ENCODE assay signal across 12 mouse cellular contexts in genomic region chr14:54994869-54995186, GRCm38 (mm10). TPM values are rescaled to one million over a fixed set of nuclear protein-coding genes. Genes with fewer than 3 reads are reported as not detected.
DNase-seq lines count a peak whose midpoint lies in the region; ATAC-seq and TF ChIP-seq lines count a peak whose summit lies in the region.
"Had no signal": no experiment of that assay in that cellular context is flagged by ENCODE, and none has a peak within 500 bp of the region (broad histone marks: within the 10 kb centered on the region; RNA-seq: fewer than 3 reads in every experiment).

No protein-coding gene starts in this region.

- no peak overlapping the region for H3K4me3 ChIP-seq in lung, embryonic 15.5 days
- H3K4me3 ChIP-seq in forebrain, embryonic 14.5 days (ENCODE audit: low read depth, low read length): no peak overlapping the region
- H3K4me3 ChIP-seq in hindbrain, embryonic 14.5 days (replicated peaks; ENCODE audit: low read length): no peak overlapping the region
- H3K4me3 ChIP-seq in myocyte: no peak overlapping the region
- H3K4me3 ChIP-seq: kidney, embryonic 15.5 days had no signal

- no peaks in the 10 kb centered on the region for H3K9me3 ChIP-seq in lung, embryonic 15.5 days
- H3K9me3 ChIP-seq in forebrain, embryonic 14.5 days (replicated peaks; ENCODE audit: control insufficient read depth, low read length): no peaks in the 10 kb centered on the region
- H3K9me3 ChIP-seq in hindbrain, embryonic 14.5 days (ENCODE audit: control insufficient read depth, low read length): no peaks in the 10 kb centered on the region
- H3K9me3 ChIP-seq: kidney, embryonic 15.5 days had no signal

- peaks cover 29% of the 10 kb centered on the region for H3K4me1 ChIP-seq in lung, embryonic 15.5 days
- peaks cover 29% of the 10 kb centered on the region for H3K4me1 ChIP-seq in forebrain, embryonic 14.5 days (ENCODE audit: control insufficient read depth, insufficient read depth, low read length)
- H3K4me1 ChIP-seq in hindbrain, embryonic 14.5 days (replicated peaks; ENCODE audit: control insufficient read depth, insufficient read depth, low read length): peaks cover 26% of the 10 kb centered on the region

- no peak overlapping the region for H3ac ChIP-seq in myocyte (ENCODE audit: control insufficient read depth, insufficient read length)

- ATAC-seq in lung, embryonic 15.5 days (ENCODE audit: borderline replicate concordance, extremely low read depth, low FRiP score, low TSS enrichment): no peak
- ATAC-seq in forebrain, embryonic 14.5 days: peak; percentile 6; the same call in 1 of the 2 replicates
- ATAC-seq in hindbrain, embryonic 14.5 days (ENCODE audit: low FRiP score): no peak

- H3K9ac ChIP-seq in lung, embryonic 15.5 days: no peak overlapping the region
- H3K9ac ChIP-seq in forebrain, embryonic 14.5 days (ENCODE audit: low read length): peak overlapping the region; percentile 3
- peak overlapping the region; percentile 42; the same call in 1 of the 2 replicates for H3K9ac ChIP-seq in hindbrain, embryonic 14.5 days
- H3K9ac ChIP-seq: kidney, embryonic 15.5 days had no signal

- no peaks in the 10 kb centered on the region for H3K27me3 ChIP-seq in lung, embryonic 15.5 days
- H3K27me3 ChIP-seq in forebrain, embryonic 14.5 days (replicated peaks; ENCODE audit: control insufficient read depth, insufficient read depth, low read length): no peaks in the 10 kb centered on the region
- no peaks in the 10 kb centered on the region for H3K27me3 ChIP-seq in hindbrain, embryonic 14.5 days (ENCODE audit: control insufficient read depth, insufficient read depth, low read length)
- H3K27me3 ChIP-seq in myocyte (ENCODE audit: control insufficient read depth, insufficient read depth, insufficient read length): peaks cover 13% of the 10 kb centered on the region
- H3K27me3 ChIP-seq: kidney, embryonic 15.5 days had no signal

- DNase-seq in lung, postnatal 14 days: no peak
- DNase-seq in forebrain, embryonic 14.5 days (ENCODE audit: low spot score): no peak
- DNase-seq in hindbrain, embryonic 14.5 days (ENCODE audit: low spot score): no peak
- no peak for DNase-seq in B cell, adult 2 months
- no peak for DNase-seq in cerebellum, adult 11 months
- DNase-seq in adipocyte (ENCODE audit: low spot score): no peak
- DNase-seq: cerebellum, postnatal 36 days had no signal

- H3K36me3 ChIP-seq in lung, embryonic 15.5 days: no peaks in the 10 kb centered on the region
- H3K36me3 ChIP-seq in forebrain, embryonic 14.5 days (ENCODE audit: control insufficient read depth, insufficient read depth, low read length): no peaks in the 10 kb centered on the region
- no peaks in the 10 kb centered on the region for H3K36me3 ChIP-seq in hindbrain, embryonic 14.5 days (replicated peaks; ENCODE audit: control insufficient read depth, insufficient read depth)
- H3K36me3 ChIP-seq in myocyte (ENCODE audit: control insufficient read depth, insufficient read depth): no peaks in the 10 kb centered on the region
- H3K36me3 ChIP-seq: kidney, embryonic 15.5 days had no signal

- H3K4me2 ChIP-seq in lung, embryonic 15.5 days: no peak overlapping the region
- H3K4me2 ChIP-seq in forebrain, embryonic 14.5 days (ENCODE audit: low read length): no peak overlapping the region
- H3K4me2 ChIP-seq in hindbrain, embryonic 14.5 days (replicated peaks): no peak overlapping the region
- peak overlapping the region; percentile 22 for H3K4me2 ChIP-seq in myocyte (ENCODE audit: low read depth)
- H3K4me2 ChIP-seq: kidney, embryonic 15.5 days had no signal

- H3K79me2 ChIP-seq in myocyte (ENCODE audit: control insufficient read depth, insufficient read depth): no peaks in the 10 kb centered on the region

- H3K27ac ChIP-seq in lung, embryonic 15.5 days: peak overlapping the region; percentile 24; the same call in 1 of the 2 replicates
- H3K27ac ChIP-seq in forebrain, embryonic 14.5 days (ENCODE audit: low read depth, low read length): peak overlapping the region; percentile 82
- H3K27ac ChIP-seq in hindbrain, embryonic 14.5 days: peak overlapping the region; percentile 91
- H3K27ac ChIP-seq: kidney, embryonic 15.5 days had no signal

- TF ChIP-seq POLR2A in myocyte (IDR thresholded peaks at IDR 0.05; ENCODE audit: insufficient read length, low read depth): no peak

TF ChIP-seq in myocyte, 11 proteins besides CTCF, POLR2A, EP300 and RAD21:
- TF ChIP-seq MYOD1 (IDR thresholded peaks at IDR 0.05; ENCODE audit: control insufficient read depth in 1 of 3, insufficient read length in 2 of 3, low read depth in 2 of 3) (peak in 2 of 3 experiments; percentile 51 to 80), MAX (IDR thresholded peaks at IDR 0.05; ENCODE audit: low read depth) (no peak), MYOG (IDR thresholded peaks at IDR 0.05; ENCODE audit: control insufficient read depth in 1 of 3, insufficient read depth in 1 of 3, insufficient read length in 2 of 3, low read depth in 2 of 3) (peak in 1 of 3 experiments; percentile 75), REST (IDR thresholded peaks at IDR 0.05; ENCODE audit: insufficient read depth, insufficient read length) (no peak), TCF3 (IDR thresholded peaks at IDR 0.05; ENCODE audit: insufficient read length, low read depth) (no peak)

RNA-seq across cellular contexts. Expression of gene Myh7, which starts 0.4 kb away (rescaled TPM):
- 29.1 and 71.2 TPM in 2 replicates for polyA plus RNA-seq in lung, embryonic 15.5 days (2015; fragmentation: Nextera tagmentation; extraction: Ambion mirVana)
- polyA plus RNA-seq in forebrain, embryonic 14.5 days (2014; fragmentation: Nextera tagmentation; extraction: Ambion mirVana): 5.4 and 6.5 TPM in 2 replicates
- polyA plus RNA-seq in hindbrain, embryonic 14.5 days (2014; fragmentation: Nextera tagmentation; extraction: Ambion mirVana): 5.6 and 6.7 TPM in 2 replicates
- 56.5 TPM for polyA plus RNA-seq in myocyte (2012; fragmentation: generic; extraction: Trizol)

RNA-seq across cellular contexts. Expression of gene Gm17428, which starts 18.1 kb away (rescaled TPM):
- not detected in 2 replicates for polyA plus RNA-seq in lung, embryonic 15.5 days (2015; fragmentation: Nextera tagmentation; extraction: Ambion mirVana)
- not detected in 2 replicates for polyA plus RNA-seq in forebrain, embryonic 14.5 days (2014; fragmentation: Nextera tagmentation; extraction: Ambion mirVana)
- not detected in 2 replicates for polyA plus RNA-seq in hindbrain, embryonic 14.5 days (2014; fragmentation: Nextera tagmentation; extraction: Ambion mirVana)
- polyA plus RNA-seq in myocyte (2012; fragmentation: generic; extraction: Trizol): not detected
- polyA plus RNA-seq: kidney, embryonic 15.5 days; liver, embryonic 16.5 days; testis, adult 2 months had no signal

RNA-seq across cellular contexts. Expression of gene Ngdn, which starts 20.4 kb away (rescaled TPM):
- polyA plus RNA-seq in lung, embryonic 15.5 days (2015; fragmentation: Nextera tagmentation; extraction: Ambion mirVana): 81.1 and 81.3 TPM in 2 replicates
- 64.1 and 72.0 TPM in 2 replicates for polyA plus RNA-seq in forebrain, embryonic 14.5 days (2014; fragmentation: Nextera tagmentation; extraction: Ambion mirVana)
- 42.6 and 43.1 TPM in 2 replicates for polyA plus RNA-seq in hindbrain, embryonic 14.5 days (2014; fragmentation: Nextera tagmentation; extraction: Ambion mirVana)
- 39.4 TPM for polyA plus RNA-seq in myocyte (2012; fragmentation: generic; extraction: Trizol)

RNA-seq across cellular contexts. Expression of gene Myh6, which starts 28.1 kb away (rescaled TPM):
- 70.4 and 166 TPM in 2 replicates for polyA plus RNA-seq in lung, embryonic 15.5 days (2015; fragmentation: Nextera tagmentation; extraction: Ambion mirVana)
- 0.91 and 1.2 TPM in 2 replicates for polyA plus RNA-seq in forebrain, embryonic 14.5 days (2014; fragmentation: Nextera tagmentation; extraction: Ambion mirVana)
- 0.78 and 2.1 TPM in 2 replicates for polyA plus RNA-seq in hindbrain, embryonic 14.5 days (2014; fragmentation: Nextera tagmentation; extraction: Ambion mirVana)
- polyA plus RNA-seq in myocyte (2012; fragmentation: generic; extraction: Trizol): 15.0 TPM

RNA-seq across cellular contexts. Expression of gene Cmtm5, which starts 58.8 kb away (rescaled TPM):
- polyA plus RNA-seq in lung, embryonic 15.5 days (2015; fragmentation: Nextera tagmentation; extraction: Ambion mirVana): 0.95 and 1.0 TPM in 2 replicates
- polyA plus RNA-seq in forebrain, embryonic 14.5 days (2014; fragmentation: Nextera tagmentation; extraction: Ambion mirVana): 2.8 and 3.5 TPM in 2 replicates
- polyA plus RNA-seq in hindbrain, embryonic 14.5 days (2014; fragmentation: Nextera tagmentation; extraction: Ambion mirVana): 11.3 and 11.4 TPM in 2 replicates
- polyA plus RNA-seq in myocyte (2012; fragmentation: generic; extraction: Trizol): not detected
- polyA plus RNA-seq: testis, adult 2 months had no signal

Comparison
In these comparisons a context has a peak if more than half of its experiments do, and no peak if none do; other contexts are left out.
1. H3K27ac ChIP-seq: peak in every context shown above with its lines; median percentile 91 in hindbrain, embryonic 14.5 days; 82 in forebrain, embryonic 14.5 days; 24 in lung, embryonic 15.5 days.